Mouse (Mus musculus): ENCODE measurements around the gene A730061H03Rik. TPM values are rescaled to one million over a fixed set of nuclear protein-coding genes. Genes with fewer than 3 reads are reported as not detected.

The A730061H03Rik gene
- 1 to 10 TPM in 1 of 2 experiments, not detected in 1; 1.0 TPM for total RNA-seq (2021)

DNA sequence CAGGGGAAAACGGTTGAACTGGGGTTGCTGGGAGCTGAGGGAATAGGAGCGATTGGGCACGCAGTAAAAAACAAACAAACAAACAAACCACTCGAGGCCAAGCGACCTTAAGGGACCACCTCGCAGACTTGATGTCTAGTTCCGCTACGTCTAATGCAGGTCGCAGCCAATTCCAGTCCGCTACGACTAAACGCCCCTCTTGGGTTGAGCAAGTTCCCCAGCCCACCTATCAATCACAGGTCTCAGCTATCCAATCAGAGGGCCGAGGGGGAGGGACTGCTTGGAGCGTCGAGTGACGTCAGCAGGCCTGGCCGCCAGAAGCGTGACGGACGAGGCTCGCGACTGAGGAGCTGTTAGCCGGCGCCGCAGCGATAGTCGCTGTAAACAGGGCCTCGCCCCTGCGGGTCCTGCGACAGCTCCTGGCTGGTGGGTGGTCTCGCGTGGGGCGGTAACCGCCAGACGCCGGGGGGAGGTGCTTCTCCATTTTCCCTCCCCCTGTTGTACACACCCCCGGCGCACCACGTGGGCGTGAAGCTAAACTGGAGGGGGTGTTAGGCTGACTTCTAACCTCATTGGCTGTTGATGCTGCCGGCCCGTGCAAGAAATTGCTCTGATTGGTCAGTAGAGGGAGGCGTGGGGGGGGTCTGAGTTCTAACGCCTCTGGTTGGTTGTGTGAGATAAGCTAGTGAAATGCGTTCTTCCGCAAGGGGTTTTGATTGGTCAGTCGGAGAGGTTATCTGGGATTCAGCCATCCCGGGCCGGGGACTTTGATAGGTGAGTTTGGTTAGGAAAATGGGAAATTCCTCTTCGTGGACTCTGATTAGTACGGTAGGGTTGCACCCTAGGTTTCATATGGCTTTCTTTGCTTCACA is at the start of gene A730061H03Rik:
A730061H03Rik (minus strand) TSS at position 205 of the 872 bp plus-strand sequence.
- intact Hi-C loops (cut with DNase I), result loop anchor here (2.0 kb wide), 1 partner anchor 30 kb away; the partner anchor contains the start of genes Psme2 and Rnf31

DNA sequence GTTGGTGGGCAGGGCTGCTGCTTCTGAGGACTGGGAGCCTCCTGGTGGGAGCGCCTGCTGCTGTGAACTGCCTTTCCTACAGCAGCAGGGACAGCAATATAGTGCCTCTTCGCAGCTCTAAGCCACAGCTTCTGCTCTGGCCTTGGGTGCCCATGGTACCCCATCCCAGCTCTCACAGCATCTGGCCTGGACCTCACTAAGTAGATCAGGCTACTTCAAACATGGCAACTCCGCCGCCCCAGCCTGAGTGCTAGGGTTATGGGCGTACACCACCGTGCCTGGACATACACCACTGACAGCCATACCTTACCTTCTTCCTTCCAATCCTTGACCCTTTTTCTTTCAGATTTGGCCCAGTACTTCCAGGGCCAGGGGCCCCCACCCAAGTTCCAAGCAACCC is 48.1 kb upstream of the A730061H03Rik start:
- DNase-seq (ENCODE audit: low spot score in 2 of 2), result no peak
- intact Hi-C loops (cut with DNase I), result no loop called here

More for the DNA sequence above, at the start of gene A730061H03Rik:
- peak; percentile 97 to 98 for DNase-seq (ENCODE audit: low spot score in 2 of 2)

DNA sequence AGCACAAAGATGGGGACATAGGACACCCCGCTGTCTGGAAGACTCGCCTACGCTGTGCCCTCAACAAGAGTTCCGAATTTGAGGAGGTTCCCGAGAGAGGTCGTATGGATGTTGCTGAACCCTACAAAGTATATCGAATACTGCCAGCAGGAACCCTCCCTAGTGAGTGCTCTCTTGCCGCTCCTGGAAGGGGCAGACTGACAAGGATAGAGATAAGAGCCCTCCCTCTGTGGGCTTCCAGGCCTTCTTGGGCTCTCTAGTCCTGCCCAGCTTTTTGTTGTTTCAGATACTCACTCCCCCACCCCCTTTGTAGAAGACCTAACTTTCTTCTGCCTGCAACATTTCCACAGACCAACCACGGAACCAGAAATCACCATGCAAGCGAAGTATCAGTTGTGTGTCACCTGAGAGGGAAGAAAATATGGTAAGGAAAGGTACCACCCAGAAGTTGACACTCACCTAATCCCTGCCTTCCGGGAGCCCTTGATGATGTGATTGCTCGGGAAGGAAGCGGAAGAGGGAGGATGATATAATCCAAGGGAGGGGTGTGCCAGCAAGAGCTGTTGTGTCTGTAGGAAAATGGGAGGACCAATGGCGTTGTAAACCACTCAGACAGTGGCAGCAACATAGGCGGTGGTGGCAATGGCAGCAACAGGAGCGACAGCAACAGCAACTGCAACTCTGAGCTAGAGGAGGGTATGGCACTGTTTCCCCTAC is 45.7 kb upstream of the A730061H03Rik start:
- intact Hi-C loops (cut with DNase I), result no loop called here
- no peak for DNase-seq (ENCODE audit: low spot score in 2 of 2)

DNA sequence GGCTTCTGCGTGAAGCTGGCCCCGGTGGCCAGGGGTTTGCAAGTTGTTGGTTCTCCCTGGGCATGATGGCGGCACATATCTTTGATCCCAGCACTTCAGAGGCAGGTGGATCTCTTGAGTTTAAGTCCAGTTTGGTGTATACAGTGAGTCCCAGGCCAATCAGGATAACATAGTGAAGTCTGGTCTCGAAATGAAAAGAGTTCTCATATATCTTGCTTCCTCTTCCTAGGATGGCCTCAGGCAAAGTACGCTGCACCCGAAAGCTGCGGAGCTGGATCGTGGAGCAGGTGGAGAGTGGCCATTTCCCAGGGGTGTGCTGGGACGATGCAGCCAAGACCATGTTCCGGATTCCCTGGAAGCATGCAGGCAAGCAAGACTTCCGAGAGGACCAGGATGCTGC is 44.6 kb upstream of the A730061H03Rik start:
- intact Hi-C loops (cut with DNase I), result no loop called here
- no peak for DNase-seq (ENCODE audit: low spot score in 2 of 2)

DNA sequence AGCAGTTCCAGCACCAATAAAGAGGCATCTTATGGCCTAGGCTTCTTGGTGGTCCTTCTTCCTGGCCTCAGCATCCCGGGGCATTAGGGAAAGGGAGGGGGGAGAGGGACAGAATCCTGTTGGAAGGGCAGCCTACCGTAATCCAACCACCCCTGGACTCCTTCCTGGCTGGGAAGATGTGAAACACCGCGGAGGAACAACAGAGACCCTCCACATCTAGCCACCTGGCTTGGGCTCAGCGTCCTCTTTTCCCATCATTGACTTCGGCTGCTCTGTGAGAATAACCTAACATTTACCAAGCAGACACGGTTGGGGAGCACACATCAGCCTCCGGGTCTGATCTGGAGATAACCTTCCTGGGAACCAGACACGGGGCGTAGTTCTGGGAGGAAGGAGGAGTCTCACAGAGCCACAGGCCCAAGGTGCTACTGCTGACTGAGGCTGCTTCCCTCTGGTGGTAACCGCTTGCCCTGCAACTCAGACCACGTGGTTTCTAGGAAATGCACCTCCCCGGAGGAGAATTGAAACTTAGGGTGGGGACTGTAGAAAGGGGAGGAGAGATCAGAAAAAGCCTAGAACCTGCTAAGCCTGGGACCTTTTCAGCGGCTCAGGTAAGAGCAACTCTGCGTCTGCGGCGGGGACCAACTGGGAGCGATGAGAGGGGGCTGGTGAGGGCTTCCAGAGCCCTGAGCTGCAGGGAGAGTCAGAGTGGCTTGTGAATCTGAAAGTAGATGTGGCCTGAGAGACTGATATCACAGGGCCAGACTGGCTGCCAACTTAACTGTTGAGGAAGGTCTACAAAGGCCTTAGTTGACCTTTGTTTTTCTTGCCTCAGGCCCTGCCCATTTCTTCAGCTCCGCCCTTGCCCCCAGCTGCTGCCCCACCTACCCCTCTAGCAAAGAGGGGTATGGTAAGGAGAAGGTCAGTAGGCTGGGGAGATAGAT is 43.7 kb upstream of the A730061H03Rik start:
- peak; percentile 73 to 84 for DNase-seq (ENCODE audit: low spot score in 2 of 2)
- intact Hi-C loops (cut with DNase I), result no loop called here

DNA sequence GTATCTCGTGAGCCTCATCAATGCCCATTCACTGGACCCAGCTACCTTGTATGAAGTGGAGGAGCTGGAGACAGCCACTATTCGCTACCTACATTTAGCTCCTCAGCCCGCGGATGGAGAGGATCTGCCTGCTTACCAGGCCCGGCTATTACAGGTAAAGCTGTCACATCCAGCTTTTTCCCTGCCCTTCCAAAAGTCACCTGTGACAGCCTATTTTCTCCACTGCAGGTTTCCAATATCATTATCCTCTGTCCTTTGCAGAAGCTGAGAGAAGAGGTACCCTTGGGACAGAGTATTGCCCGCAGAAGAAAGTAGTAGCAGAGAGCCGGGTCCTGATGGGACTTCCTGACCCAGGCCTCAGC is 43.0 kb upstream of the A730061H03Rik start, which contains the start of gene Irf9:
Irf9 (plus strand) TSS at position 301 of the 362 bp plus-strand sequence.
- intact Hi-C loops (cut with DNase I), result no loop called here
- DNase-seq (ENCODE audit: low spot score in 2 of 2), result no peak

DNA sequence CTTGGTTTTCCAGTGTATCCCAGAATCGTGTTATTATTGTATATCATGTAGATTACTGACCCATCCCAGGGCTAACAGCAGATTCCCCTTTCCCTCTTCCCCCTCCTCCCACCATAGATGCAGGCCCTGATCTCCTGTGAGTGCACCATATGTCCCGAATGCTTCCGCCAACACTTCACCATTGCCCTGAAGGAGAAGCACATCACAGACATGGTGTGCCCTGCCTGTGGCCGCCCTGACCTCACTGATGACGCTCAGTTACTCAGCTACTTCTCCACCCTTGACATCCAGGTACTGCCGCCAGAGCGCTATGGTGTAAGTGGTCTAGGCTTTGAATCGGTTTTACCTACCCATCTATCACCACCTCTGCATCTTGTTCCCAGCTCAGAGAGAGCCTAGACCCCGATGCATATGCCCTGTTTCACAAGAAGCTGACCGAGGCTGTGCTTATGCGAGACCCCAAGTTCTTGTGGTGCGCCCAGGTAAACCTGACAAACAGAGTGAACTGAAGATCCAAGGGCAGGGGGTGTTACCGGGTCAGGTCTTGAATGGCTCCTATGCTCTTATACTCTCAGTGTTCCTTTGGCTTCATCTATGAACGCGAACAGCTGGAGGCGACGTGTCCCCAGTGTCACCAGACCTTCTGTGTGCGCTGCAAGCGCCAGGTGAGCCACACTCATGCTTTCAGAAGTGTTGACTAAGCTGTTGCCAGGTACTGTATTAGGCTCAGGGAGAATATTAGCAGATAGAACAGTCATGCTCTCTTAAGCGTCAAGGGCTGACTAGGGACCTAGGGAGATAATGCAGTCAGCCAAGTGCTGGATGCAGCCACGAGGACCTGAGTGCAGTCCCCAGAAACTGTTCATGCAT is 38.5 kb upstream of the A730061H03Rik start:
- DNase-seq (ENCODE audit: low spot score in 2 of 2), result no peak
- intact Hi-C loops (cut with DNase I), result no loop called here

DNA sequence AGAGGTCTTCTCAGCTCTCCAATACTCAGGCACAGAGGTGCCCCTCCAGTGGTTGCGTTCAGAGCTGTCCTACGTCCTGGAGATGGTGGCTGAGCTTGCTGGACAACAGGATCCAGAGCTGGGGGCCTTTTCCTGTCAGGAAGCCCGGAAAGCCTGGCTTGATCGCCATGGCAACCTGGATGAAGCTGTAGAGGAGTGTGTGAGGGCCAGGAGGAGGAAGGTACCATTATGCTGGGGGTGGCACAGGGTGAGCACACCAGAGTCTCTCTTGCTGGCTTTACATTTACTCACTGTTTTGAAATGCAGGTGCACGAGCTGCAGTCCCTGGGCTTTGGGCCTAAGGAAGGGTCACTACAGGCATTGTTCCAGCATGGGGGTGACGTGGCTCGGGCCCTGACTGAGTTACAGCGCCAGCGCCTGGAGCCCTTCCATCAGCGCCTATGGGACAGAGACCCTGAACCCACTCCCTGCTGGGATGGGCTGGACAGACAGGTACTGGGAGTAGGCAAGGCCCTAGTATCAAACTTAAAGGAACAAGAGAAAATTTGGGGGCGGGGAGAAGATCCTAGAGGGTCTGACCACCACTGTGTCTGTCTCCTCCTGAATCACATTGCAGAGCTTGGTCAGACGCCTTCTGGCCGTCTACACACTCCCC is 36.0 kb upstream of the A730061H03Rik start:
- intact Hi-C loops (cut with DNase I), result no loop called here
- no peak for DNase-seq (ENCODE audit: low spot score in 2 of 2)

DNA sequence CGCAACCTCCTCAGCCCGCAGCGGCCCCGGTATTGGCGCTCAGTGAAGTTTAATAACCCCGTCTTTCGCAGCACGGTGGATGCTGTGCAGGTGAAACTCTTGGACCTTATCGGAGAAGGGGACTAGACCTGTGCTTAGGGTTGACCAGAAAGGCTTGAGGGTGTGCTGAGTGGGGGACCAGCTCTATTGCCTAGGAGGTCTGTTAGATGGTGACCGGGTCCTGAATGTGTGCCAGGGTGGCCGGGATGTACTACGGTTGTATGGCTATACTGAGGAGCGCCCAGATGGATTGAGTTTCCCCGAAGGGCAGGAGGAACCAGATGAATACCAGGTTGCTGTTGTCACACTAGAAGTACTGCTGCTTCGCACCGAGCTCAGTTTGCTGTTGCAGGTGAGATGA is 32.0 kb upstream of the A730061H03Rik start:
- DNase-seq (ENCODE audit: low spot score in 2 of 2), result no peak
- intact Hi-C loops (cut with DNase I), result no loop called here

DNA sequence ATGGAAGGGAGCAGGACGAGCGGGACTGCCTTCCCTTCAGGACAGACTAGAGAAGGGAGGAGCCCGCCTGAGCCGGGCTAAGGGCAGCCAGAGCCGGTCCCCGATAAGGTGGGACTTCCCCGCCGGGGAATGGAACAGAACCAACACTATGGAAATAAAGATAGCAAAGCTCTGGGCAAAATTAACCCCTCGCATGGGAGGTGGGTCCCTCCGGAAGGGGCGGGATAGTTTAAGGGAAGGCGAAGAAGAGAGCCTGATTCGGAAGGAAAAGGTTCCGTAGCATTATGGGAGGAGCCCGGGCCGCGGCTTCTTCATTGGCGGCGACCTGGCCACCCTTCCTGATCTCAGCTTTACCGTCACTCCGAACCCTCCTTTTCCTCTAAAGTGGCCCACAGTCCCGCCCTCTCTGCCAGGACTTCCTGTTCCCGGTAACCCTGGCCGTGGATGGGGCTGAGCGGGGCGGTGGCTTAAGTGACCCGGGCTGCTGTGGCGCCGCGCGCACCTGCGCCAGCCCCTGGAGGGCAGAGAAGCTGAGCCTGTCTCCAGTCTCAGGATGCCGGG is 31.2 kb upstream of the A730061H03Rik start, which contains the start of gene Rnf31:
Rnf31 (plus strand) TSS at position 378 of the 561 bp plus-strand sequence.
- intact Hi-C loops (cut with DNase I), result loop anchor here (2.0 kb wide), 1 partner anchor 31 kb away; the partner anchor contains the start of genes A730061H03Rik and Dcaf11
- DNase-seq (ENCODE audit: low spot score in 2 of 2), result peak; percentile 91 to 93

DNA sequence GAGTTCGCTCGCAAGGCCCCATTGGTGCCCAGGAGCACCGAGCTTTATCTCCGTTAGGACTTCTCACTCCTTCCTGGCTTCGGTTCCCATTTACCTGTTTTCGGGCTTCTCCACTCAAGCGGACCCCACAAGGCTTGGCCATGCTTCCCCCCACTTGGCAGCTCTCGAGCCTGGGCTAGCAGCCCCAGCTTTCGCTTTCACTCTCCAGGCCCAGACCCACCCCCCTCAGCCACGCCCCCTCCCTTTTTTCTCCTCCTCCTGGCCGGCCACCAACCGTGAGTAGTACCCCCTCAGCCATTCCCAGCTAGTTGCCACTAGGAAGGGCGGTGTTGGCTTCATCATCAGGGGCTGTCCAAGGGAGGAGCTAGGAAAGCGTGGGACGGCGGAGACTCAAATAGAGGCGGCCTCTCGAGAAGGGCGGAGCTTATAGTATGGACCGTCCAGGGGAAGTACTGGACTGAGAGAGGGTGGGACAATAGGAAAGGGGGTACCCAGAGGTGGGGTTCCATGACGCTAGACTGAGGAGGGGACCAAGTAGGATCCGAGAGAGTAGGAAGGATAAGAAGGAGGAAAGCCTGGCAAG is 30.6 kb upstream of the A730061H03Rik start, which contains the start of gene Psme2:
Psme2 (minus strand) TSS at position 366 of the 583 bp plus-strand sequence.
- peak; percentile 88 to 91 for DNase-seq (ENCODE audit: low spot score in 2 of 2)
- intact Hi-C loops (cut with DNase I), result loop anchor here (2.0 kb wide), 1 partner anchor 30 kb away; the partner anchor contains the start of genes A730061H03Rik and Dcaf11

DNA sequence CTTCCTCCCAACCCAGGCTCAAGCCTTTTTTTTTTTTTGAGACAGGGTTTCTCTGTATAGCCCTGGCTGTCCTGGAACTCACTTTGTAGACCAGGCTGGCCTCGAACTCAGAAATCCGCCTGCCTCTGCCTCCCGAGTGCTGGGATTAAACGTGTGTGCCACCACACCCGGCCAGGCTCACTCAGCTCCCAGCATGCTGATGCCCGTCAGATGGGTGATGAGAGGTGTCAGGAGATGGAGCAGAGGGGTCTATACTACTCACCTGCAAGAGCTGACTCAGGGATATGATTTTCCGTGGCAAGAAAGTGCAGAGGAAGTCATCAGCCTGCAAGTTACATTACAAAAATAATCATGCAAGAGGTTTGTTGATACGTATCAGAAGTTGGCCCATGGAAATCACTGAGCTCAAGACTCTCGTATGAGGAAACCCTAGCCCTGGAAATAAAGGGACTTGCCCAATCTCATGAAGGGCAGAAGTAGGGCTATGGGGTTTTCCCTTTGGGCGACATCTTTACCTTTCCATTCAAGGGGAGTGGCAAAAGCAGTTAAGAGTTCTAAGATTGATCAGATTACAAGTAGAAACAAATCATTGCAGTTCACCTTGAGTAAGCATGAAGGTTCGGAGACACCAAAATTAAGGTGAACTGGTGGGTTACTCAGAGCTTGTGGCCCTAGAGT is 29.7 kb upstream of the A730061H03Rik start:
- DNase-seq (ENCODE audit: low spot score in 2 of 2), result no peak
- intact Hi-C loops (cut with DNase I), result loop anchor here (2.0 kb wide), 1 partner anchor 29 kb away; the partner anchor contains the start of genes A730061H03Rik and Dcaf11

DNA sequence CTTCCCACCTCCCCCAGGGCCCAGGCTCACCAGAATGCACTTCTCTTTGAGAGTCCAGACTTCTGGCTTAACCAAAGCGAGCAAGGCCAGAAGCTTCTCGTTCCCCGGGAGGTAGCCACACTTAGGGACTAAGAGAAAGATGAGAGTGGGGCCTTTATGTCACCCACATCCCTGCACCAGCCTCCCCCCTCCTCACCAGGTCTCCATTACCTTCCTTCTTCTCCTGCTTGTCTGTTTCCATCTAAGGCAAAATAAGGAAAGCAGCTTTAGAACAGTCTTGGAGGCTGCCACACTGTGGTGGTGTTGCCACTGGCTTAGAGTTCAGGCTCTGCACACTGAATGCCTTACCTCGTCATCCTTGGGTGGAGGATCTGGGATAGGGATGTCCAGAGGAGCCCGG is 29.1 kb upstream of the A730061H03Rik start:
- no peak for DNase-seq (ENCODE audit: low spot score in 2 of 2)
- intact Hi-C loops (cut with DNase I), result no loop called here

DNA sequence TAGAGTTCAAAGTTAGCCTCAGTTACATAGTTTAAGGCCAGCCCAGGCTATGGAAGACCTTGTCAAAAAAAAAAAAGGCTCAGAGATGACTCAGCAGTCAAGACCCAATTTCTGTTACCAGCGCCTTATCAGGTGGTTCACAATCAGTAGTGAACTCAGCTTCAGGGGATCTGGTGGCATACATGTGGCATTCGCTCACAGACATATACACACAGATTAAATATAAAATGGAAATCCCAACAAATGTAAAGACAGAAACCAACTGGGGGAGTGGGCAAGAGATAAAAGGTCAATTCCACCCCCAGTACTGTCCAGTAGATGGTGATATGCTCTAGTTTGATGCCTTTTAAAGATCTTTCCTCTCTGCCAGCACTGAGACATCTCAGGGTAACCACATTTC is 25.9 kb upstream of the A730061H03Rik start:
- DNase-seq (ENCODE audit: low spot score in 2 of 2), result no peak
- intact Hi-C loops (cut with DNase I), result no loop called here

DNA sequence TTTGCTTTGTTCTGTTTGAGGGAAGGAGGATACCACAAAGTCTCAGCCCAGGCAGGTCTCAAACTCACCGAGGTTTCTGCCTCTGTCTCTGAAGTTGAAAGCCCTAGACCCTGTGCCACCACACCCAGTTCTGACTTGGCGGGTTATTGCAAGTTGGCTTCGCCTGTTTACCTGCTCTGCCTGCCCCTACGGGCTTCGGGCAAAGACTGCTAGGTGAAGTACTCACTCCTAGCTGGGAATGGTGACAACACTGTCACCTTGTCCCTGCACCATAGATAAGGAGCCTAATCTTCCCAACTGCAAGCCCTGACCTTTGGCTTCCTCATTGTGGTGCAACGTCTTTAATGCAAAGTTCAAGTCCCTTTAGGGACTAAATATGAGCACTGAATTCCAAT is 25.4 kb upstream of the A730061H03Rik start:
- DNase-seq (ENCODE audit: low spot score in 2 of 2), result no peak
- intact Hi-C loops (cut with DNase I), result no loop called here

Measured in left cerebral cortex, postnatal 36 days (tissue).